Mouse (Mus musculus) heart, embryonic 11.5 days (tissue): ENCODE measurements at regions not wholly inside any gene's neighbourhood (a gene's known extent, or its start where the extent isn't known, plus 50 kb on each side); places are given as distances from the start of the nearest gene placed in this dataset.

Source experiments
- ATAC-seq: fragments of 200-750 bp; cut with Nextera tagmentation; replicated peaks from 2 replicates; pipeline ENCODE4 v1.8.0; 2017; ENCODE audit warnings: moderate library complexity; ENCODE audit not compliant: insufficient number of reproducible peaks, low FRiP score, low TSS enrichment
- H3K27ac ChIP-seq: fragments of 300-500 bp; sonication (generic); 2 replicates; pipeline ENCODE4 v1.5.1; 2014; ENCODE audit warnings: mild to moderate bottlenecking, low read depth, low read length
- H3K27me3 ChIP-seq: fragments of 300-500 bp; sonication (generic); 2 replicates; pipeline ENCODE4 v1.6.1; 2014; ENCODE audit warnings: mild to moderate bottlenecking, low read length, mixed read lengths; ENCODE audit not compliant: control insufficient read depth, insufficient read depth
- H3K36me3 ChIP-seq: fragments of 300-500 bp; sonication (generic); 2 replicates; pipeline ENCODE4 v1.6.1; 2014; ENCODE audit warnings: mild to moderate bottlenecking, low read length, moderate library complexity, mixed read lengths; ENCODE audit not compliant: control insufficient read depth, insufficient read depth
- H3K4me1 ChIP-seq: fragments of 300-500 bp; sonication (generic); 2 replicates; pipeline ENCODE4 v1.6.1; 2014; ENCODE audit warnings: low read length; ENCODE audit not compliant: control insufficient read depth, insufficient read depth
- H3K4me2 ChIP-seq: fragments of 300-500 bp; sonication (generic); 2 replicates; pipeline ENCODE4 v1.6.1; 2014; ENCODE audit warnings: mild to moderate bottlenecking, moderate library complexity
- H3K4me3 ChIP-seq: fragments of 300-500 bp; sonication (generic); 2 replicates; pipeline ENCODE4 v1.5.1; 2014; ENCODE audit warnings: low read depth, low read length
- H3K9ac ChIP-seq: fragments of 300-500 bp; sonication (generic); 2 replicates; pipeline ENCODE4 v1.6.1; 2014; ENCODE audit warnings: mild to moderate bottlenecking, low read depth, low read length, moderate library complexity
- H3K9me3 ChIP-seq: fragments of 300-500 bp; sonication (generic); replicated peaks from 2 replicates; pipeline ENCODE4 v1.6.1; 2016; ENCODE audit warnings: low read length; ENCODE audit not compliant: control insufficient read depth
- WGBS: fragments of 180-500 bp; shearing (Covaris S2); extraction: QIAGEN DNeasy Blood & Tissue Kit; methylation state at CpG from one replicate; pipeline ENCODE4 v1.1.7; 2014; ENCODE audit not compliant: insufficient replicate concordance; 5-methylcytosine and 5-hydroxymethylcytosine counted together

- Histone ChIP-seq H3K27me3 (no peaks in the 10 kb centered on the region), H3K9ac (no peak overlapping the region), H3K4me3 (no peak overlapping the region), H3K27ac (no peak overlapping the region), H3K9me3 (no peaks in the 10 kb centered on the region), H3K36me3 (no peaks in the 10 kb centered on the region), H3K4me1 (no peaks in the 10 kb centered on the region), H3K4me2 (no peak overlapping the region)
- 82% methylated on average over 5 of the region's 5 CpGs for WGBS
- no peak for ATAC-seq
Measured at GRCm38 (mm10) chr2:144144486-144145136, 111.8 kb downstream of the Banf2 start.

DNA sequence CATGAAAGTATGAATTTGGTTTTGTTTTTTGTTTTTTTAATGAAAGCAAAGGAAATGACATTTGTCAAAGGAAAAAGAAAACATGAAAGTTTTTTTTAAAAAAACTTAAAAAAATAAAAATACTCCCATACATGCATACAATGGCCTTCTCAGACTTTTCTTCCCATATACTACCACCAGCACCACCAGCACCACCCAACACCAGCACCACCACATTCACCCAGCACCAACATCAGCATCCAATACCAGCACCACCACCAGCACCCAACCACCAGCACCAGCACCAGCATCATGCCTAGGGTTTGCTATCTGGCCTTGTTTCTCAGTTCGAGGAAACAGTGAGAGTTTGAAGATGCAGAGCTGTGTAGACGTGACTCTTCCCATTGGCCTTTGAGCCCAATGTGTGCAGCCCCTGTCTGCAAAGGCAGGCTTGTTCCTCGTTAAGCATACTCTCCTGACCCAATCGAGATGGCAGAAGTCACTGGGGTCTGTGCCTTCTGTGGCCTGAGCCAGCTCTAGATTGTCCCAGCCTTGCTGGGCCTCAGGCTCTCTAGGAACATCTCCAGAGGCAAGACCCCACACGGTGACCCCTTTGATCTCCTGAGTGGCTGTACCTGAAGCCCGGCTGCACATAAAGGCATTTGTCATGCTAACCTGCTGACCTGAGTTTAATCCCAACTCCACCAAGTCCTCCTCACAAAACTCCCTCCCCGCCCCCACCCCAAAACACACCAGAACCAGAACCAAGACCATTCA, 113.8 kb upstream of the Mgme1 start:
- 40% methylated on average over 7 of the region's 7 CpGs for whole genome bisulfite sequencing
- H3K4me1 ChIP-seq = peaks cover 8% of the 10 kb centered on the region
- H3K4me2 ChIP-seq = no peak overlapping the region
- no peak overlapping the region for H3K9ac ChIP-seq
- H3K27ac ChIP-seq = no peak overlapping the region
- ATAC-seq = 0 out of 2 replicates have a peak, but pooled peaks have one; percentile 14
- H3K36me3 ChIP-seq = no peaks in the 10 kb centered on the region
- no peaks in the 10 kb centered on the region for H3K9me3 ChIP-seq
- no peak overlapping the region for H3K4me3 ChIP-seq
- peaks cover 8% of the 10 kb centered on the region for H3K27me3 ChIP-seq

- Histone ChIP-seq H3K4me1 (peaks cover 8% of the 10 kb centered on the region), H3K9me3 (no peaks in the 10 kb centered on the region), H3K4me3 (no peak overlapping the region), H3K36me3 (no peaks in the 10 kb centered on the region), H3K9ac (no peak overlapping the region), H3K27me3 (peaks cover 8% of the 10 kb centered on the region), H3K4me2 (no peak overlapping the region), H3K27ac (no peak overlapping the region)
- 34% methylated on average over 2 of the region's 2 CpGs for WGBS
- ATAC-seq = no peak
Measured at GRCm38 (mm10) chr2:144157343-144157742, 113.1 kb upstream of the Mgme1 start.

DNA sequence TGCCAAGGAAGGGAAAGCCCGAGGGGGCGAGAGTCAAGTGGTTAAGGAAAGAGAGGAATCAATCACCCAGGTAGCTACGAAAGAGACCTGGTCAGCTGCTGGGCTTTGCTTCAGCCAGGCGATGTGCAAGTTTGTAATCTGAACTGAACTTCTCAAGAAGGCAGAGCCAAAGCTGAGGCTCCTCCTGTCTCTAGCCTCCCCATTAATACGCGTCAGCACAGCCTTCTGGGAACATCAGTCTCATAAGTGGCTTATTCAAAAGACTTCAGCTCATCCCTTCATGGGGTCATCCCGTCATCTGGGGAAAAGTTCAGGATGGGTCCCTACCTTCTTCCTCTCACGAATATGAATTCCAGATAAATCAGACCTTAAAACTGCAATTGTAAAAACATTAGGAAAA, 112.2 kb upstream of the Mgme1 start:
- H3K4me3 ChIP-seq = no peak overlapping the region
- no peak overlapping the region for H3K4me2 ChIP-seq
- no peaks in the 10 kb centered on the region for H3K36me3 ChIP-seq
- H3K4me1 ChIP-seq = peaks cover 8% of the 10 kb centered on the region
- H3K27ac ChIP-seq = no peak overlapping the region
- ATAC-seq = no peak
- peaks cover 8% of the 10 kb centered on the region for H3K27me3 ChIP-seq
- WGBS = 46% methylated on average over 8 of the region's 8 CpGs
- H3K9ac ChIP-seq = no peak overlapping the region
- H3K9me3 ChIP-seq = no peaks in the 10 kb centered on the region

DNA sequence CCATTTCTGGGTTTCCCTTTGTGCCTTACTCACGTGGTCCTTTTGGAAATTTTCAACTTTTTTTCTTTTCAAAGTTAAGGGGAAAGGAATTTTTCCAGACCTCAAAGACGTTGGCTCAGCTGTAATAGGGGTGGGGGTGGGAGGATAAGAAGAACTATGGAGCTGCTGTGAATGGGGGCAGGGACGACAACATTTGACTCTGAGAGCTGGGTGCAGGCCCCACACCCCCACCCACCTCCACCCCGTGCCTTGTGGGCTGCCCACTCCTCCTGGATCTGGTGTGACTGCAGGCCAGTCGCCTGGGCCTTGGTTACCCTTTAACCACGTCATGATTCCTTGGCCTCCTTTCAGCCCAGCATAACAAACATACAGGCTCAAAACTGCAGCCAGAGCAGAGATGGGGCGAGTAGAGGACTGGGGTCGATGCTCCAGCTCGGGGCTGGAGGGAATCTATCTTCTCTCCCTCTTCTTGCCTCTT, 110.6 kb upstream of the Mgme1 start:
- Histone ChIP-seq H3K9me3 (no peaks in the 10 kb centered on the region), H3K27me3 (peaks cover 8% of the 10 kb centered on the region), H3K36me3 (no peaks in the 10 kb centered on the region), H3K4me3 (no peak overlapping the region), H3K9ac (no peak overlapping the region), H3K27ac (0 out of 2 replicates have a peak overlapping the region, but pooled peaks have one; percentile 54), H3K4me1 (peaks cover 8% of the 10 kb centered on the region), H3K4me2 (no peak overlapping the region)
- ATAC-seq = no peak
- WGBS = 41% methylated on average over 9 of the region's 9 CpGs

DNA sequence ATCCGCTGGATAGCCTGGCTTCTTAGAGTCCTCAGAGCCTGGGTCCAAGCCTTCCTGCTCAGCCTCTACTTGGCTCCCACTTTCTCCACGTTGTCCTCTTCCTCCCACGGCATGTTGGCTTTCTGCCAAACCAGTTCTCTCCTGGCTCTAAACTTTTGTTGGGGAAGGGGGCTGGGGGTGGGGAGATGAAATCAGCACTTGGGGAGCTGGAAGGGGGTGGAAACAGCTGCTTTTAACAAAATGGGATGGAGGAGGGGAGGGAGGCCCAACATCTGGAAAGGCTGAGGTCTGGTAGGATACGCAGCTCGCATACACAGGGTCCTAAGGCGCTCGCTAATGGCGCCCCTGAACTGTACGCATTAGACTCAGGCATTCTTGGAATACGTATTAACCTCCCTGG, 110.0 kb upstream of the Mgme1 start:
- no peak overlapping the region for H3K4me2 ChIP-seq

DNA sequence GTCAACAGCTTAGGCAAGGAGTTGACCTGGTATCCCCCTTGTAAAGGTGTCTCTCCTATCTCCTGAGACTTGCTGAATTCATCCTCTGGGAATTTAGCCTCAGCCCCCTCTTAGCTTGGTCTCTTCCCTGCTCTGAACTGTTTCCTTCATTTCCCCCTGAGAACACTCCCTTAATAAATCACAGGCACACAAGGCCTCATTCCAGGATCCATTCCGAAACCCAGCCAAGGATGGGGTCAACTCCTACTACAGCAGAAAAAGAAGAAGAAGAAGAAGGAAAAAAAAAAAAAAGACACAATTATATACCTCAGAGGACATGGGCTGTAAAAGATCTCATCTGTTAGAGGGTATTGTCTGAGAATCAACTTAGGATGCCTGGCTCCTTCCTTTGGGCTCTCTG, 108.6 kb upstream of the Mgme1 start:
- peaks cover 4% of the 10 kb centered on the region for H3K27me3 ChIP-seq
- H3K9ac ChIP-seq = no peak overlapping the region
- 79% methylated on average over 1 of the region's 1 CpGs for WGBS
- H3K9me3 ChIP-seq = no peaks in the 10 kb centered on the region
- no peak overlapping the region for H3K27ac ChIP-seq
- no peak overlapping the region for H3K4me2 ChIP-seq
- no peak for ATAC-seq
- peaks cover 12% of the 10 kb centered on the region for H3K4me1 ChIP-seq
- no peaks in the 10 kb centered on the region for H3K36me3 ChIP-seq
- no peak overlapping the region for H3K4me3 ChIP-seq

More for the DNA sequence above, 110.0 kb upstream of the Mgme1 start:
- Histone ChIP-seq H3K4me3 (no peak overlapping the region), H3K27me3 (peaks cover 8% of the 10 kb centered on the region), H3K27ac (0 out of 2 replicates have a peak overlapping the region, but pooled peaks have one; percentile 54), H3K36me3 (no peaks in the 10 kb centered on the region), H3K4me1 (peaks cover 8% of the 10 kb centered on the region), H3K9ac (no peak overlapping the region), H3K9me3 (no peaks in the 10 kb centered on the region)
- 63% methylated on average over 10 of the region's 10 CpGs for WGBS
- no peak for ATAC-seq

DNA sequence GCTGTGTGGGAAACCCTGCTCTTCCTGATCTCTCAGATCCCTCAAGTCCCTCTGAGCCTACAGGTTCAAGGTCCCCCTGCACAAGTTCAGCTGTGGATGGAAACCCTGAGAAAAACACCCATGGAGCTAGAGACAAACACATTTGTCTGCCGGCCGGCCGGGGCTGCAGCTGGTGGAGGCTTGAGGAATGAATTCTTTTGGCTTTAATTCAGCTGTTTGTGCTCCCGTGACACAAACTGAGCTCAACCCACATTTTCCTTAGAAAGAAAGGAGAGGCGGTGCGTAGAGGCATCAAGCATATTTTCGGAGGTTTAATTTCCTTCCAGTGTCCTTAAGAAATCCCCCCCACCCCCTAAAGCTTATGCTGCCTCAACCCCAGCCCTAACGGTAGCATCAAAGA, 106.4 kb upstream of the Mgme1 start:
- Histone ChIP-seq H3K9ac (no peak overlapping the region), H3K4me2 (peak overlapping the region; percentile 81), H3K4me1 (peaks cover 12% of the 10 kb centered on the region), H3K4me3 (no peak overlapping the region), H3K27me3 (0 out of 2 replicates have a peak, but pooled peaks cover 2% of the 10 kb centered on the region), H3K27ac (no peak overlapping the region), H3K36me3 (no peaks in the 10 kb centered on the region), H3K9me3 (no peaks in the 10 kb centered on the region)
- 24% methylated on average over 8 of the region's 8 CpGs for WGBS
- ATAC-seq = no peak
